Mouse (Mus musculus) lung, adult 18-20 months (tissue): ENCODE results near the gene Aplp2.

Experiments
- DNase-seq, 2 experiments: peaks; one replicate each; pipeline ENCODE4 v3.0.0; 2022; ENCODE audit warnings: mixed read lengths in 2 of 2

Gene Aplp2

DNA sequence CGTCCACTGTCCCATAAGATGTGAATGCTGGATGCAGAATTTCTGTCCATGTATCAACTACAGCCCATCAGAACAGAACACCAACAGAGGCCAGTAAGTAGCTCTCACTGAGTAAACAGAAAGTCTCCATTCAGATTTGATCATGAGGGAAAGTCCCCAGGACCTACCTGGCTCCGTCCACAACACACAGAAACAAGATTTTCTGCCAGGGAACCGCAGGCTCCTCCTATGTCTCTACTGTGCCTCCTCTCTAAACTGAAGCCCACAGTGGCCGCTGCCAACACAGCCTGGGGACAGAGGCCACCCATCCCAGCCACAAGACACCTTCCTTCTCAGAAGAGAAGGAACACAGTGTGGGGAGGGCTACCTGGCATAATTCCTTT lies 91.1 kb downstream of the Aplp2 start:
- DNase-seq: peak in 1 of 2 experiments; percentile 54

DNA sequence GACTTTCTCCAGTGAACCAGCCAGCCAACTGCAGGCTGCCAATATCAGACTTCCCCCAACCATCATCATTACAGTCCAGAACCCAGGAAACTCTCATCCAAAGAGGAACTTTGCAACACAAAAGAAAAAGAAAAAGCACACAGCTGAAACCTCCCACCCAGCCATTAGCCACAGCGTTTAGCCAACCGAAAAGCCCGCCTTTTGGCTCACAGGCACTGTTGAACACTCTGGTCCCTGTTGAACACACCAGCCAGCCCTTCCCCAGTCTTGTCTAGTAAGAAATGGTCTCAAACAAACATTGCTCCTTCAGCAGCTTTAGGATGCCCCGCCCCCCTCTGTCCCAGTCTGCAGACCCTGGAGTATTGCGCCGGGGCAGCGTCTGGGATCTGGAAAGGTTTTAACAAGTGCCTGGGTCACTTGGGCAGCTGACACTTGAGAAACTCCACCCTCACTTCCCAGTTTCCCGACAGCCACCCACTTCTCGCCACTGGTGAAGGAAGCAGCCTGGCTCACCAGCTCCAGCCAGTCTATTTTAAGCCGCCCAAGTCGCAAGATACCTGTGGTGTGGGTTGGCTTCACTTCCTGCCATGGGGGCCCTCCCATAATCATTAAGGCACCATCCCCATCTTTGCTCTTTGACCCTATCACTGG lies 91.6 kb downstream of the Aplp2 start:
- DNase-seq: peak; percentile 73

DNA sequence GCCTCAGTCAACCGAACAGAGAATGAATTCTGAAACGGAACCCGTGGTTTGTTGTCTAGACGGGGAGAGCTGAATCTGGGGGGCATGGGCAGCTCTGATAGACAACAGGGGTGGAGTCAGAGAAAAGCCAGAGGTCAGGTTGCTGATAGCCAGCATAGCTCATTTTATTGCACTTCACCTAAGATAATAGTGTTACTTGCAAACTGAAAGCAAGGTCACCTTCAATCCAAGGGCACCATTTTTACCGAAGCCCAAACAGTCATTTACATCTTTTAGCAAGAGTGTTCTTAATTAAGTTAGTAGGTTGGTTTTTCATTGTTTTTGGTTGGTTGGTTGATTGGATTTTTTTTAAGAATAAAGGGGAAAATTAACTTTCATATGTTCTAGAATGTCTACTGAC lies 92.2 kb downstream of the Aplp2 start:
- no peak for DNase-seq

DNA sequence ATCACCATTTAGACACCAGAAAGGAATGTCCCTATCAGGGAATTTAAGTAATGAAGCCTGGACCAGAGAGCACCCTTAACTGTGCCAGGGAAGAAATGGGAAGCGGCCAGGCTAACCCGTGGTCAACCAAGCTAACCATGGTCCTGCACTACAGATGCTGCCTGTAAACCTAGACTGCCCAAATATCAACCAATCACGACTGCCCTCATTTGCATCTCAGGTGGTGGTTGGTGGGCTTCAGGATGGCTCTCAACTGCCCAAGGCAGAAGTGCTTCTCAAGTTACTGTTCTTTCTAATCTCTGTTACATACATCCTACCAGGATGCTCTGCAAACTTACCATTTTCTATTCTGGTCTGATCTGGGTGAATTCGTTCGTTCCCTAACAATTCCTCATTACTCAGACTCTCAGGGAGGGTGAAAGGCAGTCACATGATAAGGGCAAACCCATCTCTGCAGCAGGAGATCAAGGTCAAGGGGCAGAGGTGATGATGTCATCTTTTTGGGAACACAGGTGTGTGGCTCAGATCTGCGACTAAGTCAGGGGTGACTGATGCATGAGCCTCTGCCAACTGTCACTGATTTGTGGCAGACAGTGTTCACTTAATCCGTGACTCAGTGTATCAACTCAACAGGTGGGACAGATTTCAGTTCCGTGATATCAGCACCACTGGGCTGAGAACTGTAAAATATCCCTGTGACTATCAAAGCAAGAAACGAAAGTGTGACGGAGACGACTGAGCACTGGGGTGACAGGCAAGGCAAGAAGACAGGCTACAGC lies 92.9 kb downstream of the Aplp2 start:
- DNase-seq: no peak

DNA sequence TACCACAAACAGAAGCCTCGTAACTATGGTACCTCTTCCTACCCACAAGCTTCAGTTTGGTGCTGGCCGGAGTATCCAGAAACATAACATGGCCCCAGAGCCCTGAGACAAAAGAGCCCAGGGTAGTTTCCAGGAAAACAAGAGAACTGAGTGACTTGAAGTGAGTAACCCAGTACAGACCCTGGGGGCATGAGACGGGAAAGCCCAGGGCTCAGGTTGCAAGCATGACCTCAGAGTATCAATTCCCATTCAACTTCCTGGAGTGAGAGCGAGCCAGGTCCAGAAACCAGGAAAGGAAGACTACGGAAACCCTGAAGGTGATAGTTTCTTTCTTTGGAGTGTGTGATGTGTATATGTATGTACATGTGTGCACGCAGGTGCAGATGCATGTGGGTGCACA lies 94.1 kb downstream of the Aplp2 start:
- peak in 1 of 2 experiments; percentile 33 for DNase-seq

DNA sequence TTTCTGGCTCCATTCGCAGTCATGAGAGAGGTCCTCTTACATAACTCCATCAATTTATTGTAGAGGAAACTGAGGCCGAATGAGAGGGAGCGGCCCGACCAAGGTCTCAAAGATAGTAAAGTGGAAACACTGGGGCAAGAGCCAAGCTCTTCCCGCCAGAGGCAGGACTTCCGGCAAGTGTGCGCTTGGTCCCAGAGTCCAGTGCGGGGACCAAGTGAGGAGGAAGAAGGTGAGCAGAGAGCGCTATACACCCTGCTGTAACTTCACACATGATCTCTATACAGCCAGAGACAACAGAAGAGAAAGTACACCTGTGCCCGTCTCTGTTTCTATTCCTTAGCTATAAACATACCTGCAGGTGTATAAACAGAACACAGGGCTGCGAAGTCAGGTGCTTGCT lies 94.5 kb downstream of the Aplp2 start:
- DNase-seq: no peak

DNA sequence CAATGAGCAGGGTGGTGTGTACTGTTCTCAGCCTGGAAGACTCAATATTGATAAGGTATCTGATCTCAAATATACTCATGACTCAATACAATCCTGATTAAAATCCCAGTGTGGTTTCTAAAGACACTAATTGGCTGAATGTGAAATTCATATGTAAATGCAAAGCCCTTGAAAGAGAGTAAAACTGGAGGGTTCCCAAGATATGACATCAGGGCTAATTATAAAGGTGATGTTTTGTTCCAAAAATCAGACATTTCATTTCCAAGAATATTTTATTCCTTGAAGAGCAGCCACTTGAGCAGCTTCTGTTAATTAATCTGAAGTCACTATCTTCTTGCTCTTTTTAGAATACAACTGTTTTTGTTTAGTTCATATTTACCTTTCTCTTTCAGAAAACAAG lies 96.0 kb downstream of the Aplp2 start:
- DNase-seq: no peak

DNA sequence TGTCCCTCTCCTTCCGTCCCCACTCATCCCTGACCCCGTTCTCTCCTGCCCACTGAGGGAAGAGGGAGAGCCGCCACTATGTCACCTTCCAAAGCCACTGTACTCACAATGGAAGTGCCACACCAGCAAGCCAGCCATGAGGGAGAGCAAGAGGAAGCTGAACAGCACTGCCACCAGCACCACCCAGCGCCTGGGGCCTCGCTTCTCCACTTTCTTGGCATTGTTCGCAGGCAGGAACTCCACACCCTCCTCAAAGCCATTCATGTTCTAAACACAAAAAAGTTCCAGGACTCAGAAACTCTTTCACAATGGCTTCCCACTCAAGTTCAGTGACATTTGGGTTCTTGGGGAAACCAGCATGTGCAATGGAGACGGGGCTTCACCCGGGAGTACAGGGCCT lies 103.2 kb downstream of the Aplp2 start:
- DNase-seq: peak; percentile 58 to 65
